Mouse (Mus musculus) layer of hippocampus, postnatal 25 days (tissue): ENCODE measurements around the gene Nrip1. TPM values are rescaled to one million over a fixed set of nuclear protein-coding genes. Genes with fewer than 3 reads are reported as not detected.
"Not testable (repeated sequence)": the region's sequence is repeated elsewhere in the genome, so short reads cannot be mapped to it uniquely, and the experiment has no call there.

ENCODE experiments used
- DNase-seq, 2 experiments: peaks; one replicate each; pipeline ENCODE4 v3.0.0; 2022; ENCODE audit warnings: mixed read lengths in 2 of 2, low spot score in 1 of 2; ENCODE audit errors: extremely low spot score in 1 of 2
- total RNA-seq, 2 experiments: library from RNA; stranded (reverse); gene quantifications; 2 replicates each; pipeline ENCODE4 v1.2.3; 2021

The Nrip1 gene
- 10 to 100 TPM; 61.2 to 63.5 TPM for total RNA-seq

DNA sequence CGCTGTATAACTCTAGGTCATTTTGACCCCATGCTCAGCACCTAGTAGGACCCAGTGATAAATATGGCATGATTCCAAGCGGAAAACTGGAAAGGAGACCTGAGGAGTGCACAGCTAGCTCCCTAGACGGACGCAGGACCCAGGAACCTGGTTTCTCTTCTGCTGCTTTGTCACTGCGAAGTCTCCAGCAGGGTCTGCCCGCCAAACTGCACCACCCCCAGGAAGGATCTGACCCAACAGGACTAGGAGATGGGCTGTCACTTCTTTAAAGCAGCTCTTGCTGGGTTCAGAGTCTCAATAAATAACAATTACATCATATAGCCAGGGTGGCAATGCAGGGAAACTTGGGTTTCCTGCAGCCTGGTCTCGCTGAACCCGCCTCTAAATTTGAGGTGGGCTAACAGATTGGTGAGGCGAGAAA is at the start of gene Nrip1:
Gene Nrip1, minus strand, starts transcription at position 157 of the 421 bp plus-strand sequence.
- peak; percentile 45 to 48 for DNase-seq

GRCm38 (mm10) chr16:76422531-76422930 is 48.9 kb upstream of the Nrip1 start:
- DNase-seq: no peak

DNA sequence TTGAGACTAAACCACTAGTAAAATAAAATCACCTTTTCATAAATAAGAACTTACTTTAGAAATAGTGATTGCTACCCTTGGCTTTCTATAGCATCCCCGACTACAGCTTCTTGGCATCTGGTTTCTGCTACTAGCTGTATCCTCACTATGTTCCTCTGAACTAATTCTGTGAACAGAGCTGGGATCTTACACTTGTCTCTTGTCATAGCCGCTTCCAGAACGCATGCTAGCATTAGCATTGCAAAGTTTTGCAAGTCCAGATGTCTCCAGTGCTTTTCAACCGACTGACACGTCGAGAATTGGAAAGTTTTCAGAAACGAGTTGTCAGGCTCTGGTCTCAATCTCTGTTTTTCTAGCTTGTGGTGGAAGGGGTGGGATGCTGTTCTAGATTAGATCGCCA is 46.2 kb upstream of the Nrip1 start:
- no peak for DNase-seq

DNA sequence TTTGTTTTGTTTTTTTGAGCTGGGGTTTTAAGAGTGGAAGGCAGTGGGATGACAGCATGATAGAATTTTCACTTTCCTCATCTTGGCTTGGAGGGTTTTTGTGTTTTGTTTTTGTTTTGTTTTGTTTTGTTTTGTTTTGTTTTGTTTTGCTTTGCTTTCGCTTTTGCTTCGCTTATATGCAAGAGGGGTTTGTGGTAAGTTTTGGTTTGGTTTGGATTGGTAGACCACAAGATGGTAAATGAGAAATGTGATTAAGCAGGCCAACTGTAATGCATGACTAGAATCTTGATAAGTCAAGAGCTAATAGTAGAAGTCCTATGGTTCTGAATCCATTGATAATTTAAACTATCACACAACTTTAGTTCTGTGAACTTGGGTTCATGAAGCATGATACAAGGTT is 42.9 kb upstream of the Nrip1 start:
- DNase-seq: no peak

DNA sequence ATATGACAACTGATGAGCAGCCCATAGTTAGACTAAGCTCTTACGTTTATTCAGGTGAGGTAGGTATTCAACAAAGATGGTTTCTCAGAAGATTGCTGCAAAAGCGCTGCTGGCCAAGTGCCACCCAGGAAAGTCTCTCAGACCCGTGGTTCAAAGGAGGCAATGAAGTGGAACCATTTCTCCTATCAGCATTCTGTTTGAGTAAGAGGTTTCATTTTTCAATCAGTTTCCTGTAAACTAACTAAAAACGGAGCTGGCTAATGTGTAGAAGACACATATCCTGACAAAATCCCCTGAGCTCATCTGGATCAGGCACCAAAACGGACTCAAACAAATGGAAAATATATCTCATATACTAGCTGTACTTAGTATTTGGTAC is 42.4 kb upstream of the Nrip1 start:
- DNase-seq: no peak

DNA sequence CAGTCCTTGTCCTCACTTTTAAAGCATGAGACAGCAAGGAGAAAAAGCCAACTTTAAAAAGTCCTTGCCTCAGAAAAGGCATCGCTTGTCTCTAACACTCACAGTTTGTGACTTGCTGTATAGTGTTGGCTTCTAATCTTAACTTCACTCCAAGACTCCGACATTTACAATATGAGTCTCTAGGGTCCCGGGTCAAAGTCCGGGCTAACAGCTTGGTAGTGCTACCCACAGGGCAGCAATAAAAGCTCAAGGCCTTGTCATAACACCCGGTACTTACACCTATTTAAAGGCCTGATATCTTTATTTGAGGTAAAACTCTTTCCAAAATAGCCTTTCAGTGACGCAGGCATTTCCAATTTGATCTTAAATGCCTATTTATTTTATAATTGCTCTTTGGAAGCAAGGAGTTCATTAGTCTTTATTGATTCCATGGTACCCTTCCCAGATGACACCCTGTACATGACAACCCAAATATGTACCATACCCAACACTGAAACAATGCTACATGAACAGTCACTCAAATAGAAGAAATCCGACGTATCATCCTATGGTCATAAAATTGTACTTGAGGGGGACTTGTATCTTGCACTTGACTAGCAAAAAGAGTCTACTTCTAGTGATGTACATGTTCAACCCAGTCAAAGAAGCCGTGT is 41.9 kb upstream of the Nrip1 start:
- DNase-seq: no peak

DNA sequence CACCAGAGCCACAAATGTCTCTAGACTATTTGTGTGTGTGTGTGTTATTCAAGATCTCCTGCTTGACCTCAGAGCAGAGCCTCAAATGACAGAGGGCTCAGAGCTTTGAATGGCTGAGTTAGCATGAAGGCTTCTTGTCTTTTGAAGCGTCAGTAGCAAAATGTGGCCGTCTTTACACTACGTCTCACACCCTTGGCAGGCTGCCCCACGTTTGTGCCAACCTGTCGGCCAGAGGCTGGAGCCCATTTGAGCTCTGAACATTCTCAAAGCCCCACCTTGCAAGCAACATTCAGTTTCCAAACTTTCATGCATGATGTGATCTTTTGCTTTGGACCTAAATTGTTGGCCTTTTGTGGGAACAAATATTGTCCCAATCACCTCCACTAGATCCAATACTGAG is 40.9 kb upstream of the Nrip1 start:
- no peak for DNase-seq

DNA sequence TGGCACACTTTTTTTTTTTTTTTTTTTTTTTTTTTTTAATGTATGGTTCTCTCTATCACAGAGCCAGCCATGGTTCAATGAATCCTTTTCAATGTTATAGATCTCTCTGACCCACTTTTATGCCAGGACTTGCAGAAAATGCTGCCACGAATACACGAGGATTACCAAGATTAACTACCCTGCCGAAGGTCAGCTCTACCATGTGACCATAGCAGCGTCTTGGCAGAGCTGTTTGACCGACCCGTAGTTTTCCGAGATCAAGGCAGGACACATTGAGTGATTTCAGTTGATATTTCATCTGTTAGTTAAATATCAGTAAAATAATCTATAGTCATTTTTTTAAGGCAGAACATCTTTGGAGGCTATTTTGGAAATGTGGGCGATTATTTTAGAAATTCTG is 40.0 kb upstream of the Nrip1 start:
- DNase-seq: no peak

GRCm38 (mm10) chr16:76409355-76409722 is 35.7 kb upstream of the Nrip1 start:
- DNase-seq: no peak

DNA sequence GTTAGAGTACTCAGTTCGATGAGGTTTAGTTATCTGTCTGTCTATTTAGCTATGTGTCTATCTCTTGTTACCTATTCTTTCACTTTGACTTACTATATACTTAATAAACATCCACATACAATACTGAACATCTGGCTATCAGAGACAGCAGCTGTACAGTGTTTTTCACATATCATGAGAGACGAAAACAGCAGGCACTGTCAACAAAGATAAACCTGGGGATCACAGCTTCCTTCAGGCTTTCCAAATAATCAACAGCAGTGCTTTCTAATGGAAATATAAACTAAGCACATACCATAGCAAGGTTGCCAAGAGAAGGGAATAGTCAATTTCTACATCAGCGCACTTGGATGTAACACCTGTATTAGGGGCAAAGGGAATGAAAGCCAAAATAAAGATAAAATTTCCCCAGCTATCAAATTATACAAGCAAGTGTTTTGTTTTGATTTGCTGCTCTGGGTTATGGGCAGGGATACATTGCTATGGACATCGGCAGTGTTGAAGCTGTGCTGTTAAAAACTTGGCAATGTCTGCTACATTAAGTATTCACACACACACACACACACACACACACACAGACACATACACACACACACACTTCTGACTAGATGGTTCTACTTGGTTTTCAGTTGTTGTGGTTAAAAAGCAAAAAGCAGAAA is 35.2 kb upstream of the Nrip1 start:
- DNase-seq: no peak

- no peak for DNase-seq
Measured at GRCm38 (mm10) chr16:76408241-76408640, 34.6 kb upstream of the Nrip1 start.

DNA sequence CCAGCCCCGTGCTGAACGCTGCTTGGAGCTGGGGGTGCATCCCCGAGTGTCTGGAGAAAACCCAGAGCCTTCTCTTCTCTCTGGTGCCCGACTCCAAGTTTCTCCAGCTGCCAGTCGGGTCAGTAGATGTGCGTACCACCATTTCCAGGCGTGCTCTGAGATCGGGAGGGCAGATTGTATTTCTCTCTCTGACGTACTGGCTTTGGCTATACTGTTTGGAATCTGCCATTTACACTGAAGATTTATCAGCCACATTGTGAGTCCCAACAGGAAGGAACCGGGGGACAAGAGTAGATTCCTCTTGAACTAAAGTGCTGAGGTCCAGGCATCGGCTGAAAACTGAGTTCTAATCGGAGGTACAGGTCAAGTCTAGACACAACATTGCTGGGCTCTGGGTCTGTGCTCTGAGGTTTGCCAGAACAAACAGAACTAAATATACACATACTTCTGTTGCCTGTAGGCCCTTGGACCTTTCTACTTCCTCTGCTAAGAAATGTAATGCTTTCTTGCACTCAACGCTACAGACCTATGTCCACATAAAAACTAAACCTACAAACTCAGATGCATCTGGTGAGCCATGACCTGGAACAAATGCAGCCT is 33.8 kb upstream of the Nrip1 start:
- DNase-seq: no peak

DNA sequence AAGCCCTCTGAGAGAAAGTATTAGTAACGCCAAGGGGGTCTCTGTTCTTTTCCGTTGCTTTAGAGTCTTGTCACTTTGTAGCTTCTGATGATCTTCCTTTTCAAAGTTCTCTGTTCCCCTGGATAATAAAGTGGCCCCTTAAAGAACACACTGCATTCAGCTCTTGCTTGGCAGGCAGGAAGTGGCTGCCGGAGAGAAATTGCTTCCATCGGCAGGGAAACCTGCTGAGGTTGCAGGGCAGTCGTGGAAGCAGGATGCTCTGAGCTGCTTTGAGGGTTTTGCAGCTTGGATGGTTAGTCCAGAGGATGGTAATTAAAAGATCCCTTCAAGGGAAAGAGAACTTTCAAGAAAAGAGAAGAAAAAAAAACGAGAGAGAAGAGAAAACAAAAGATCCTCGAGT is 33.3 kb upstream of the Nrip1 start:
- DNase-seq: no peak

DNA sequence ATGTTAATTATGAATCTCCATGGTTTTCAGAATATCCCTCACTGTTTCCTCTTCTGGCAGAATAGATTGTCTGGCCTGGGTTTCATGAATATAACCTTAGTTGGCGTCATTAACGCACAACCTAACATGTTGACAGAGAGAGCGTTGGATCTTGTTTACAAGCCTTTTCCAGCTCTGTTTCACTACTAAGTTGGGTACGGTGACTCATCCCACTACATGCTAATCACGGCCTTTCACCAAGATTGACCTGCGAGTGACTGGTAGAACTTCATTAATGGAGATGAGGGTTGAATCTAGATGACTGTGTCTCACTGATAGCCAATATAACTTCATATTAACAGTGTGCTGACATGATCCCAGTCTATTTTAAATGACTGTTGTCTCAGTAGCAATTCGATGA is 32.7 kb upstream of the Nrip1 start:
- DNase-seq: no peak

DNA sequence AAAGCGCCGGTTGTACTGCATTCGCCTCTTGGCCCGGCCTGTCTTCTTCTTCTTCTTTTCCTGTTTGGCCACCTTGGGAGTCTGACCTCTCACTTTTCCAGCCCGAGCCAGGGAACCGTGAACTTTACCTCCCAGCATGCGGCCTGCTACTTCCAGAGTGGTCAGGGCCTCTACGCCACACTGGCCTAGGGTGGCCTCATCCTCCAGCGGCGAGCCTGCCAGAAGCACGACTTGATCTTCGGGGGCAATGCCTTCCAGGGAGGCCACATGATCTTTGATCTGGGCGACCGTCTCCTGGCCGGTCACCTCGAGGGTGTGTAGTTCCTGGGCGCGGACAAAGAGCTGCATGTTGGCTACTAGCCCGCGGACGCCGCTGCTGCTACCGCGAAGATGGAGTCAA is 29.7 kb upstream of the Nrip1 start:
- not testable (repeated sequence) for DNase-seq

DNA sequence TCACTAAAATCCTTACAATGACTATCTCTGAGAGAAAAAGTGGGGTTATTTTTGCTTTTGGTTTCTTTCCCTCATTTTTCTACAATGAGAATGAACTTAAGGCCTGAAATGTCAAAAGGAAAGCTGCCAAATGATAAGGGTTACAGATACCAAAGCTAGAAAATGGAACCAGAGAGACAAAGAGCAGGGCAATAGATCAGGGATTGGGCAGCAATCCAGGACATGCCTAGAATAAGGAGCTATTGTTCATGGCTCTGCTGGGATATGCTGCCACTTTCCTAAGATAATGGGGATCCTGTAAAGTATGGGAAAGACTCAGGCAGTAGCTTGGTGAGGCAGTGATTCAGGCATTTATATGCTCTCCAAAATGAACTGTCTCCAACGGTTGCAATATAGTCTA is 22.9 kb upstream of the Nrip1 start:
- no peak for DNase-seq

GRCm38 (mm10) chr16:76393267-76393666 is 19.6 kb upstream of the Nrip1 start:
- no peak for DNase-seq

GRCm38 (mm10) chr16:76386496-76386895 is 12.9 kb upstream of the Nrip1 start:
- no peak for DNase-seq

DNA sequence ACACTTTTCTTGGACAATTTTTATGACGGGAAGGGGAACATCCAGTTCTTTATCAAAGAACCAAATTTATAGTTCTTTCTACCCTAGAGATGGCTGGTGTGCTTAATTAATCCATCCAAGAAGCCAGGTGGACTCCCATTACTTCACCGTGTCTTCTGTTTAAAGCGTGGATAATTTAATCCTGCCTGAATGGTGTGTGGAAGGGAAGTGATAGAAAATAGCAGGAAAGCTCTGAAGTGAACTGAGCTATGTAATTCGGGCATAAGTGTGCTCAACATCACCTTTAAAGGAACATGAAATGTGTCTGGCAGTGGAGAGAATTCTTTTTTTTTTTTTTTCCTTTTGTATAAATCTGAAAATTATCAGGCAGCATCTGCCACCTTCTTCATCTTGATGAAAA is 12.4 kb upstream of the Nrip1 start:
- DNase-seq: no peak

- no peak for DNase-seq
Measured at GRCm38 (mm10) chr16:76377211-76377610, 3.6 kb upstream of the Nrip1 start.

DNA sequence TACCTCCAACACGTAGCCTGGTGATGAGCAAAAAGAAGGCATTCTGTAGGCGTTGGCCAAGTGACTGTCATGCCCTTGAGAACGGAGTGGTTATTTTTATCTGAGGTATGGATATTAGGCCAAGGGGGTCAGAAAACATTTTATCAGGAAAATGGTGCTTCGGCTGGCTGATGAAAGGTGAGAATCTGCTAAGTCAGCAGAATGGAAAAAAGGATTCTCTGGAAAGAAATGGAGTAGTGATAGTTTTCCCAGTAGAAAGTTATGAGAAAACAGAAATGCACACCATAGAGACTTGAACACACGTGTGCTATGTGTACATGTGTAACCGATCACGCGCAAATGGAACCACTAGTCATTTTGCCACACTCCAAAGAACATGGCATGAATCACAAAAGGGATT is 3.0 kb upstream of the Nrip1 start:
- no peak for DNase-seq

GRCm38 (mm10) chr16:76372941-76373561 is 576 bp downstream of the Nrip1 start:
- DNase-seq: peak; percentile 75 to 85
